Mouse (Mus musculus) olfactory bulb, adult 2 months (tissue): ENCODE measurements around the gene Rps8. TPM values are rescaled to one million over a fixed set of nuclear protein-coding genes. Genes with fewer than 3 reads are reported as not detected.

ENCODE experiments used
- H3K27ac ChIP-seq: fragments of 200-500 bp; 2 replicates; pipeline ENCODE4 v1.5.1; 2012; ENCODE audit warnings: low read depth, low read length; ENCODE audit not compliant: insufficient read depth
- H3K4me1 ChIP-seq: fragments of 200-500 bp; 2 replicates; pipeline ENCODE4 v1.6.1; 2012; ENCODE audit warnings: low read length; ENCODE audit not compliant: control insufficient read depth, insufficient read depth
- H3K4me3 ChIP-seq: fragments of 200-500 bp; 2 replicates; pipeline ENCODE4 v1.5.1; 2012; ENCODE audit warnings: mild to moderate bottlenecking, low read depth, low read length, moderate library complexity; ENCODE audit not compliant: insufficient read depth
- CTCF ChIP-seq: fragments of 200-500 bp; IDR thresholded peaks from 2 replicates; pipeline ENCODE4 v1.5.1; 2012; ENCODE audit warnings: low read depth, mild to moderate bottlenecking, low read length, moderate library complexity; ENCODE audit not compliant: insufficient read depth
- POLR2A ChIP-seq: fragments of 200-500 bp; IDR thresholded peaks from 2 replicates; pipeline ENCODE4 v1.6.1; 2012; ENCODE audit warnings: mild to moderate bottlenecking, low read depth, low read length, moderate library complexity; ENCODE audit not compliant: insufficient read depth
- WGBS: fragments of 180-500 bp; shearing (Covaris S2); methylation state at CpG from one replicate; pipeline ENCODE4 v1.1.7; 2018; 5-methylcytosine and 5-hydroxymethylcytosine counted together
- polyA plus RNA-seq: library from polyadenylated mRNA; stranded (reverse); fragments of >200 nt; gene quantifications from 2 replicates; pipeline ENCODE4 v1.2.4, GENCODE M21; 2012; ENCODE audit warnings: low replicate concordance; ENCODE audit not compliant: missing spikeins, insufficient read depth, insufficient read length

The Rps8 gene
- 1,906 TPM in 1 of 2 replicates, not detected in the other for polyA plus RNA-seq

- TF ChIP-seq CTCF (no peak), POLR2A (peak; percentile 96)
- H3K4me1 ChIP-seq = no peaks in the 10 kb centered on the region
- WGBS = under 1% methylated on average over 52 of the region's 52 CpGs
- H3K27ac ChIP-seq = peak within 1 kb of the TSS; percentile 23; the same call in 1 of the 2 replicates
- peak within 1 kb of the TSS; percentile 59 for H3K4me3 ChIP-seq
These were observed at the start of gene Rps8 for GRCm38 (mm10) chr4:117155792-117156355. Rps8 (minus strand) TSS chr4:117156243.

- H3K27ac ChIP-seq = no peak overlapping the region
These were observed 46.9 kb upstream of the Rps8 start for GRCm38 (mm10) chr4:117202992-117203354.

GRCm38 (mm10) chr4:117202046-117202991 is 46.3 kb upstream of the Rps8 start:
- peak overlapping the region; percentile 33 for H3K4me3 ChIP-seq
- H3K27ac ChIP-seq = no peak overlapping the region
- 1% methylated on average over 25 of the region's 25 CpGs for whole genome bisulfite sequencing

More at GRCm38 (mm10) chr4:117202992-117203354, 46.9 kb upstream of the Rps8 start:
- no peaks in the 10 kb centered on the region for H3K4me1 ChIP-seq
- TF ChIP-seq CTCF (no peak), POLR2A (no peak)
- WGBS = 59% methylated on average over 4 of the region's 4 CpGs
- H3K4me3 ChIP-seq = no peak overlapping the region

GRCm38 (mm10) chr4:117191804-117192203 is 35.8 kb upstream of the Rps8 start:
- no peak overlapping the region for H3K4me3 ChIP-seq
- TF ChIP-seq CTCF = no peak
- TF ChIP-seq POLR2A = no peak
- no peak overlapping the region for H3K27ac ChIP-seq
- WGBS = 97% methylated on average over 14 of the region's 14 CpGs
- peaks cover 3% of the 10 kb centered on the region; the same call in 1 of the 2 replicates for H3K4me1 ChIP-seq

More at GRCm38 (mm10) chr4:117202046-117202991, 46.3 kb upstream of the Rps8 start:
- TF ChIP-seq CTCF (peak; percentile 52; the same call in 1 of the 2 replicates), POLR2A (no peak)
- H3K4me1 ChIP-seq = no peaks in the 10 kb centered on the region

GRCm38 (mm10) chr4:117190660-117191059 is 34.6 kb upstream of the Rps8 start:
- WGBS = 59% methylated on average over 7 of the region's 7 CpGs
- H3K4me3 ChIP-seq = no peak overlapping the region
- H3K4me1 ChIP-seq = peaks cover 3% of the 10 kb centered on the region; the same call in 1 of the 2 replicates
- no peak for TF ChIP-seq POLR2A
- H3K27ac ChIP-seq = peak overlapping the region; percentile 87; the same call in 1 of the 2 replicates

- WGBS = 2% methylated on average over 9 of the region's 9 CpGs
- H3K4me3 ChIP-seq = no peak overlapping the region
- H3K4me1 ChIP-seq = peaks cover 3% of the 10 kb centered on the region; the same call in 1 of the 2 replicates
- TF ChIP-seq POLR2A (no peak), CTCF (no peak)
- H3K27ac ChIP-seq = peak overlapping the region; percentile 87; the same call in 1 of the 2 replicates
These were observed 34.0 kb upstream of the Rps8 start for GRCm38 (mm10) chr4:117189856-117190543.

GRCm38 (mm10) chr4:117189382-117189855 is 33.4 kb upstream of the Rps8 start:
- TF ChIP-seq POLR2A = no peak
- no peak for TF ChIP-seq CTCF
- peaks cover 3% of the 10 kb centered on the region; the same call in 1 of the 2 replicates for H3K4me1 ChIP-seq
- H3K27ac ChIP-seq = peak overlapping the region; percentile 20; the same call in 1 of the 2 replicates
- H3K4me3 ChIP-seq = no peak overlapping the region
- WGBS = under 1% methylated on average over 16 of the region's 16 CpGs

- no peak overlapping the region for H3K27ac ChIP-seq
- H3K4me1 ChIP-seq = peaks cover 3% of the 10 kb centered on the region; the same call in 1 of the 2 replicates
- WGBS = 43% methylated on average over 3 of the region's 3 CpGs
- TF ChIP-seq CTCF (no peak), POLR2A (no peak)
- no peak overlapping the region for H3K4me3 ChIP-seq
These were observed 32.9 kb upstream of the Rps8 start for GRCm38 (mm10) chr4:117188969-117189368.
